Mouse (Mus musculus) small intestine, adult 2 months (tissue): Measurements from ENCODE around the gene Lrch4.

Source experiments
- CTCF ChIP-seq: fragments of 200-500 bp; IDR thresholded peaks from 2 replicates; pipeline ENCODE4 v1.5.1; 2012; ENCODE audit warnings: low read depth, mild to moderate bottlenecking, control low read depth, inconsistent platforms, low read length, moderate library complexity, mixed read lengths; ENCODE audit not compliant: insufficient replicate concordance, insufficient read length; ENCODE audit errors: extremely low read depth
- POLR2A ChIP-seq: fragments of 200-500 bp; IDR thresholded peaks from 2 replicates; pipeline ENCODE4 v1.6.1; 2012; ENCODE audit warnings: low read depth, mild to moderate bottlenecking, control low read depth, inconsistent platforms, low read length, moderate library complexity

GRCm38 (mm10) chr5:137583670-137584169, 45.2 kb upstream of the Lrch4 start:
- TF ChIP-seq CTCF, result no peak
- TF ChIP-seq POLR2A, result no peak
